Mouse (Mus musculus) spleen, adult 2 months (tissue): ENCODE results near the gene Pde4dip.

Experiments used
- CTCF ChIP-seq: fragments of 200-500 bp; IDR thresholded peaks from 2 replicates; pipeline ENCODE4 v1.5.1; 2011; ENCODE audit warnings: mild to moderate bottlenecking, inconsistent platforms; ENCODE audit not compliant: insufficient read depth, insufficient read length, insufficient replicate concordance; ENCODE audit errors: extremely low read depth
- POLR2A ChIP-seq: fragments of 200-500 bp; IDR thresholded peaks from 2 replicates; pipeline ENCODE4 v1.6.1; 2011; ENCODE audit warnings: low read depth, low read length, inconsistent platforms

GRCm38 (mm10) chr3:97801178-97801699, 87.3 kb downstream of the Pde4dip start:
- TF ChIP-seq CTCF (no peak), POLR2A (no peak)
